Mouse (Mus musculus) heart, postnatal 0 days (tissue): ENCODE data around the gene Atg2b.

Source experiments
- CTCF ChIP-seq: IDR thresholded peaks from 2 replicates; pipeline ENCODE4 v1.5.1; 2016; ENCODE audit warnings: antibody characterized with exemption, control low read depth, low read depth
- EP300 ChIP-seq: IDR thresholded peaks from 2 replicates; pipeline ENCODE4 v1.6.1; 2016; ENCODE audit warnings: antibody characterized with exemption, low read depth

GRCm38 (mm10) chr12:105685001-105685691 is at the start of gene Atg2b:
- no peak for TF ChIP-seq EP300
- no peak for TF ChIP-seq CTCF
